Mouse (Mus musculus) CD4-positive helper T cell, adult 2 months (primary cell): ENCODE measurements around the gene Fgf9.

Experiments used
- DNase-seq: peaks from one replicate; pipeline ENCODE4 v3.0.0-alpha.2; 2012; ENCODE audit warnings: low read depth, missing footprints, low spot score

The Fgf9 gene

GRCm38 (mm10) chr14:58070481-58071119 lies at the start of gene Fgf9:
Fgf9 (plus strand) TSS chr14:58070547.
- DNase-seq = peak; percentile 8

GRCm38 (mm10) chr14:58034567-58034966 lies 35.8 kb upstream of the Fgf9 start:
- peak; percentile 20 for DNase-seq

DNA sequence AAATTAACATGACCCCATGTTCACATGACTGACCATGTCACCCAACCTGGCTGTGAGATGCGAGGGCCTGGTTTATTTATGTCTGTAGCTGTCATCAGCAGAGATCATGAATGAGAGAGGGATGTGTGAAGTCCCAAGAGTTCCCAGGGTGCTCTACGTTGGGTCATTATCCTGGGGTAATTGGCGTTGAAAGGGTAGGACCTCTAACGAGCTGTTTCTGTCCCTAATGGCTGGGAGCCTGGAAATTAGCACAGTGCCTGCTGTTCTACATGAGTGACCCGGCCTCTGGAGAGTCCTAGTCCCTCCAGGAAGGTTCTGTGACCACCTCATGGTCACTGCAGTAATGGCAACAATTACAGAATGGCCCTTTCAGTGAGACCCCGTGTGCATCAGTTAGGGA lies 34.2 kb upstream of the Fgf9 start:
- no peak for DNase-seq

GRCm38 (mm10) chr14:58046639-58047284 lies 23.6 kb upstream of the Fgf9 start:
- DNase-seq = no peak

DNA sequence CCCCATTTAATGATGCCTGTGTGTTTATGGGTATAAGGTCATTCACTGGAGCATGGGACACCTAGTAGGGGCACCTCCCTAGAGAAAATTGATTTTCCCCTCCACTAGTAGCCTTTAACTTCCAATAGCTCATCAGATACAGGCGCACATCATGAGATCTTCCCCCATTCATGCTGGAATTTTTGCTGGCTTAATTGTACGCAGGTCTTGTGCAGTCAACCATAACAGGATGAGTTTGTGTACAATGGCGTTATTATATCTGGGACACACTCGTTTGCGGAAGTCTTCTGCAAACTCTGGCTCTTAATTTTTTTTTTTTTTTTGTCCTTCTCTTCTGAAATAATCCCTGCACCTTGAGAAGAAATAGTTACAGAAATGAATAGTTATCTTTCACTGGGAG lies 19.7 kb upstream of the Fgf9 start:
- DNase-seq = no peak

GRCm38 (mm10) chr14:58067586-58067985 lies 2.8 kb upstream of the Fgf9 start:
- no peak for DNase-seq

DNA sequence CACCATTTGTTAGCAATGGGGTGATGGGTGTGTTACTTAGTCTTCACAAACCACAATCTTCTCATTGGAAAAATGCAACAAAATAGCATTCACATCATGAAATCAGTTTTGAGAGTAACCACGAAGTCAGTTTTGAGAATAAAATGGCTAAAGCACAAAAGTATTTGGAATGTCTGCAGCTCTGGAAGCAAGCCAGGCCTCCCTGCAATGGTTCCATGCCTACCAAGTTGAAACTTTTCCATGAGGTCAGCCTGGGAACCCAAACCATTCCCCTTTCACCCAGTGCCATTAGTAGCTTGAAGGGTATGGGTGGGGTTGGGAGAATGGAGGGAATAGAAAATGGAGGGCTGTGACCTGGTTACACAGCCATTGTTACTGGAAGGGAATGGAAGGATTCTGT lies 1.7 kb upstream of the Fgf9 start:
- DNase-seq = no peak

DNA sequence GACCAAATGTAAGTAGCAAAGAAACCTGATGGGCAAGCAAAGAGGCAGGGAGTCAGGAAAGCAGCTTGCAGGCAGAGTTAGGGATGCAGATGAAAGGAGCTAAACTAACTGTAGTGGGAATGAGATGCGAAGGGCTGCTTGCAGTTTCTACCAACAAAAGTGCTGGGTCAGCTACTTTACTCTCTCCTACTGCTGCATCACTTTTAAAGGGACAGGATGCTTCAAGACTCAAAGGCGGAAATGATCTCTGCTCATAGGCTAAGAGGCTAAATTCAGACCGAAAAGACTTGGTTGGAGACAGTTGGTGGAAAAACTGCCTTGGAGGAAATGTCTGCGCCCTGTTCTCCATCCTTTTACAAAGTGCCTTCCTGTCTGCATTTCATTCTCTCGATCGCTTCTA lies 420 bp upstream of the Fgf9 start:
- peak; percentile 8 for DNase-seq

- DNase-seq = peak; percentile 18
Measured at GRCm38 (mm10) chr14:58071120-58071641, 834 bp downstream of the Fgf9 start.

DNA sequence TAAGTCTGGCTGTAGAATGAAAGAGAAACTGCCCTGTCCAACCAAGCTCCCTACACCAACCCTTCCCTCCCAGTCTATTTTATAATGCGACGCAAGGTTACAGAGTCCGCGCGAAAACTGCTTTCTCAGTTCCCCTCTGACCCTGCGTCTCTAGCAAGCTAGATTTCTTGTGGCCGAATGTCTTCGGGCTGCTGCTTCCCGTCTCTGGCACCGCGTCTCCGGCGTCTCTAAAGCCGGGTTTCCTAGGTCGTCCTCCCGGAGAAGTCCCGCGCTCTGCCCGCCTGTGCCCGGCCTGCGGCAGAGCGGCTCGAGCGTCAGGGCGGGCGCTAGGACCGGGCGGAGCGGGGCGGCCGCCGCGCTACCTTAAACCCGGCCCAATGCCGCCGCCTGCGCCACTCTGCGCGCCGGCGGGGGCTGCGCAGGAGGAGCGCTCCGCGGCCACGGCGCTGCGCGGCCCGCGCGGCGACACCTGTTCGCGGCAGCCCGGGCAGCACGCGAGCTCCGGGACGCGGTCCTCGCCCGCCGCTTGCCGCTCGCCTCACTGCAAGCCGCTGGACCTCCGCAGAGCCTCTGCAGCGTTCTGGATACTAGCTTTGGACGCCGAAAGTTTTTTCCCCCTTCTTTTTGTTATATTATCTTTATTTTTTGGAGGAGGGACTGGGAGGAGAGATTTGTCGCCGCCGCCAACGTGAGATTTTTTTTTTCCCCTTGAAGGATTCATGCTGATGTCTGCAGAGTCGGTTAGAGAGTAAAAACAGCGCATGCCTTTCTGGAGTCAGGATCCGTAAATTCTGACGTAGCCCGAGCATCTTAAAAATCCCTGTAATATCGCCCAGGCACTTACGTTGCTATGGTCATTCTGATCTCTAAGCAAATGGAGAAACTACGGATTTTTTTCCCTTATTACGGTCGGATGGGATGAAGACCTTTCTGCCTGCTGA lies 1.8 kb downstream of the Fgf9 start:
- peak; percentile 72 for DNase-seq

- no peak for DNase-seq
Measured at GRCm38 (mm10) chr14:58072771-58073501, 2.6 kb downstream of the Fgf9 start.

- peak; percentile 24 for DNase-seq
Measured at GRCm38 (mm10) chr14:58073936-58074335, 3.6 kb downstream of the Fgf9 start.

- peak; percentile 17 for DNase-seq
Measured at GRCm38 (mm10) chr14:58074621-58075432, 4.5 kb downstream of the Fgf9 start.

GRCm38 (mm10) chr14:58075433-58076029 lies 5.2 kb downstream of the Fgf9 start:
- DNase-seq = no peak

DNA sequence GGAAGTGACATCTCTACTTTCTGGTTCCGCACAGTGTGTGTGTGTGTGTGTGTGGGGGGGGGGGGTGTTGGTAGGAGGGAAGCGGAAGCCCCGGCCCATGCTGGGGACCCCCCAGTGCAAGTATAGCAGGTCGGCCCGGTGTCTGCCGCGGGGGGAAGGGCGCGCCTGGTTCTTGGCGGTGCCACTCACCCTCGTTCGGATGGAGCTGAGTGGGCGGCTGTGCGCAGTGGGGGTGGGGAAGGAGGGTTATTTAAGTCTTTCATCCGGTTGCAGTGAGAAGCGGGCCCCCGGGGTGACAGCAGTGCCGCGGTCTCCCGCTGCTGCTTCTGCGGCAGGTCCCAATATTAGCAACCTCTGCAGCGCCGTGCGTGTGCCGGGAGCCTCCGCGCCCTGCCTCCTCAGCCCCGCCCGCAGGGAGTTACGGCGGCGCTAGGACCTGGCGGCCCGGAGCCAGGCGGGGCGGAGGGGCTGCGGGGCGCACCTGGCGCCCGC lies 5.7 kb downstream of the Fgf9 start:
- peak; percentile 52 for DNase-seq

- DNase-seq = no peak
Measured at GRCm38 (mm10) chr14:58076726-58077255, 6.4 kb downstream of the Fgf9 start.

GRCm38 (mm10) chr14:58079471-58079870 lies 9.1 kb downstream of the Fgf9 start:
- DNase-seq = no peak

- no peak for DNase-seq
Measured at GRCm38 (mm10) chr14:58081955-58082354, 11.6 kb downstream of the Fgf9 start.

DNA sequence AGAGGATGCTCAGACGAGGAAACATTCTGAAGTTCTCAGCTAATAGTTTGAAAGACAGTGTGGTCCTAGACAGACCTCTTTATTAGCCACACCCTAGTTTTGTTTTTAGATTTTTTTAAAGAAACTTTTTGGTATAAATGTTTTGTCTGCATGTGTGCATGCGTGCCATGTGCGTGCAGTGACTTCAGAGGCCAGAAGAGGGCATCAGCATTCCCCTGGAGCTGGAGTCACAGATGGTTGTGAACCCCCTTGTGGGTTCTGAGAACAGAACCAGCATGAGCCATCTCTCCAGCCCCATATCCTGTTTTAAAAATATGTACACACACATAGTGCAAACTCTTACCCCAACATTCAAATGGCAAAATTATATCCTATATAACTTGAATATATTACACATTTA lies 13.9 kb downstream of the Fgf9 start:
- DNase-seq = no peak

DNA sequence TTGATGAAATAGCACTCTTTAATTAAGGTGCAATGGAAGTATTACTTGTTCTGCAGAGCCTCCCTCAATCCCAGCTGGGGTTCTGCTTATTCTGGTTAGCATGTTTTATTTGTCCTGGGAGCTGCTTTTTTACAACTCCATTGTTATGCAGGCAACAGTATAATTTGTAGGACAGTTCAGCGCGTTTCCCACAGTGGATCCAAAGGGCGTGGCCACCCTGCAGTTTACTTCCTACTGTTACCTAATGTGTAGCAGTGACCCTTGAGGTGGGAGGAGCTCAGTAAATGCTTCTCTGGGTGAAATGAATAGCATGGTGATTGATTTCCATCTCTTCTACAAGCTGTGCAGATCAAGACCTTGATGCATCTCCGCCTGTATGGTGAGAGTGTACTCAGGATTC lies 17.0 kb downstream of the Fgf9 start:
- DNase-seq = no peak
